Mouse (Mus musculus): ENCODE measurements at regions not wholly inside any gene's neighbourhood (a gene's known extent, or its start where the extent isn't known, plus 50 kb on each side); places are given as distances from the start of the nearest gene placed in this dataset.
A peak's percentile ranks its signal among the peaks of the same experiment; 100 is the strongest.
"Not testable (repeated sequence)": the region's sequence is repeated elsewhere in the genome, so short reads cannot be mapped to it uniquely, and the experiment has no call there.

GRCm38 (mm10) chr13:52190848-52191590 lies 340.1 kb downstream of the Diras2 start:
- no peak for DNase-seq (ENCODE audit: low spot score in 2 of 2)

DNA sequence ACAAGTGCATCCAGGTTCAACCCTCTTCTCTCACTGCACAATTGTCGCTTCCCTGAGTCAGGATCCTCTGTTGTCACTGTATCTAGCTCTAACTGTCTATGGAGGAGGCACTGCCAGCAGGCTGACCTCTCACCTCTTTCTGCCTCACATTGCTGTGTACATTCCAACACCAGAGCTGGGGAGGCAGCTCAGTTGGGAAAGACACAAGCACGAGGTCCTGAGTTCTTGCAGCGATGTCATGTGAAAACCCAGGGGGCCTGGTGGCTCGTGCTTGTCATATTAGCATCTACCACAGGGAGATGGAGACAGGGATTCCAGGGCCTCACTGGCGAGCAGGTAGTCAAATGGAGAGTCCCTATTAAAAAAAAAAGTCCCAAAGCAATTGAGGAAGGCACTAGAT lies 334.2 kb downstream of the Diras2 start:
- no peak for DNase-seq (ENCODE audit: low spot score in 2 of 2)

GRCm38 (mm10) chr13:52198649-52199348 lies 332.3 kb downstream of the Diras2 start:
- DNase-seq (ENCODE audit: low spot score in 2 of 2), result no peak

DNA sequence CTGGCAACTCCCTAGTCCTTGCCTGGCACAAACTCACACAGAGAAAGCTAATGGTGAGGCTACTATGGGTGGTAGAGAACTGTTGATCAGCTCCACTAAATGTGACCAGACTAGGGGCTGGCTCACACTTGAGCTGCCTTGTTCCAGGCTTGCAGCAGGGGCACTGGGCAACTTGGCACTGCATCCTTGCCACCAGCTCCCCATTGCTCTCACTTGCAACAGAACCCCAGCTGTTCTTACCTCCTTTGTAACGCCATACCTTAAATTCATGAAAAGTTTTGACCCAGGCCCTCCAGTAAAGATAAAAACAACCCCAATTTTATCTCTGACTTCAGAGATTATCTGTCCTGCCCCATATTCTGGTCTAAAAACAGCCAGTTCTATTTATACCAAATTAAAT lies 328.7 kb downstream of the Diras2 start:
- no peak for DNase-seq (ENCODE audit: low spot score in 2 of 2)

GRCm38 (mm10) chr13:52205951-52206350 lies 325.1 kb downstream of the Diras2 start:
- DNase-seq (ENCODE audit: low spot score in 2 of 2), result no peak

- DNase-seq (ENCODE audit: low spot score in 2 of 2), result no peak
These were observed 314.7 kb downstream of the Diras2 start for GRCm38 (mm10) chr13:52216343-52216742.

DNA sequence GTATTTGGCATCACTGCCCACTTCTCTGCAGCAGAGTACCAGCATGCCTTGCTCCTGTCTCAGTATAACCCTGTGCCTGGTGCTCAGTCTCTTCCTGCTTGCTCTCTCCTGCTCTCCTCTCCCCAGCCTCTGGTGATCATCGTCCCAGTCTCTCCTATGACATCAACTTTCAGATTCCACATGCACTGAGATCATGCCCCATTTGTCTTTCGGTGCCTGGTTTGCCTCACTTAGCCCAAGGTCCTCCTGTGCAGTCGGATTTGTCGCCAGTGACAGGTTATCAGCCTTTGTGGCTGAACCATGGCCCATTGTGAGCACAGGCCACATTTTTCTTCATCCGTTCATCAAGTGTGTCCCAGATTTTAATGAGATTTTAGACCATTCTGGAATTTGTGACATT lies 314.0 kb downstream of the Diras2 start:
- DNase-seq (ENCODE audit: low spot score in 2 of 2), result no peak

- no peak for DNase-seq (ENCODE audit: low spot score in 2 of 2)
These were observed 313.3 kb downstream of the Diras2 start for GRCm38 (mm10) chr13:52217741-52218140.

DNA sequence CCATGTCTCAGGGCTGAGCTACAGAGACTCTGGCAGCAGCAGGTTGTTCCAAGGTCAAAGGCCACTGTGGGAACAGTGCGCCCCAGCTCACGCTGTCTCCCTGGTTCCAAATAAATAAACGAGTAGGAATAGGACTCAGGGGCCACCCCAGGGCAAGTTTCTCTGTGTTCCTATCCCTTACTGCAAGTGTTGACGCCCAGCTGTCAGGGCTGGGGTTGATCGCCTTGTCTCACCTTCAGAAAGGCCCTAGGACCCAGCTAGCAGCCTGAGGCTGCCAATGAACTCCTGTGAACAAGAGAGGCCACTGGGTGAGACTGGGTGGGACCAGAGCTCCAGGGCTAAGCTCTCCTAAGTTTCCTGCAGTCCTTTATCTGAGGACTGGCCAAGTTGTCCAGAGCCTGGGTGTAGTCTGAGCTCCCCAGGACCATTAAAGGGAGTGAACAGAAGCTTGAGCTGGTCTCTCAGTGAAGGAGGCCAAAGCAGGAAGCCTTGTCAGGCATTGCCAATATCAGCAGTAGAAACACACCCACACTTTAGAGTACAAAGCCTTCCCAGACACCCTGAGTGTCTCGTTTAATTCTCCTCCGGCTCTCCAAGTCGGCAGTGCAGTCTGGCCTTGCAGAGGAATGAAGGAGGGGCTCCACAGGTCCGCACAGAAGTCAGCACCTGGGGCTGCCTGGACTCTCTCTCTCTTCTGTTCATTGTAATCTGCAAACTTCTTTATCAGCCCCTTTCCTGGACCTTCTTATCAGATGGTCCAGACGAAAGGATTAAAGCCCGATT lies 308.6 kb downstream of the Diras2 start:
- no peak for DNase-seq (ENCODE audit: low spot score in 2 of 2)

GRCm38 (mm10) chr13:52223098-52223962 lies 307.7 kb downstream of the Diras2 start:
- peak; percentile 9 to 22 for DNase-seq (ENCODE audit: low spot score in 2 of 2)

DNA sequence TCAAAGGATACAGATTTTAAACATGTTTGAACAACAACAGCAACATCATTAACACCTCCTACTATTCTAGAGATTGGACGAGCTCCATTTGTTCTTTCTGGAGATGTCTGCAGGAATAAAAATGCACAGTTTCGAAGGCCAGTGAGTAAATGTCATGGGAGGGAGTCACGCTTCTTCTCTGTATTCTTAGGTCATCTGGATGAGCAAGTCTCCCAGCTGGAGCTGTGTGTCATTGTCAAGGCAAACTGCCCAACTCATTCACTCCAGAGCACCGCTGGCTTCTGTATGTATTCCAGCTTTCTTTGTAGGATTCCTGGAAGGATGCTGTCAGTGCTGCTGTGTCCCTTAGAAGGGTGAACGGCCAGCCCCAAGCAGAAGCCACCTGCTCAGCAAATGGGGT lies 297.1 kb downstream of the Diras2 start:
- DNase-seq (ENCODE audit: low spot score in 2 of 2), result no peak

- no peak for DNase-seq (ENCODE audit: low spot score in 2 of 2)
These were observed 295.0 kb downstream of the Diras2 start for GRCm38 (mm10) chr13:52236105-52236504.

- DNase-seq (ENCODE audit: low spot score in 2 of 2), result no peak
These were observed 291.5 kb downstream of the Diras2 start for GRCm38 (mm10) chr13:52239563-52239962.

- no peak for DNase-seq (ENCODE audit: low spot score in 2 of 2)
These were observed 289.3 kb downstream of the Diras2 start for GRCm38 (mm10) chr13:52241761-52242160.

- no peak for DNase-seq (ENCODE audit: low spot score in 2 of 2)
These were observed 281.6 kb downstream of the Diras2 start for GRCm38 (mm10) chr13:52249492-52249891.

DNA sequence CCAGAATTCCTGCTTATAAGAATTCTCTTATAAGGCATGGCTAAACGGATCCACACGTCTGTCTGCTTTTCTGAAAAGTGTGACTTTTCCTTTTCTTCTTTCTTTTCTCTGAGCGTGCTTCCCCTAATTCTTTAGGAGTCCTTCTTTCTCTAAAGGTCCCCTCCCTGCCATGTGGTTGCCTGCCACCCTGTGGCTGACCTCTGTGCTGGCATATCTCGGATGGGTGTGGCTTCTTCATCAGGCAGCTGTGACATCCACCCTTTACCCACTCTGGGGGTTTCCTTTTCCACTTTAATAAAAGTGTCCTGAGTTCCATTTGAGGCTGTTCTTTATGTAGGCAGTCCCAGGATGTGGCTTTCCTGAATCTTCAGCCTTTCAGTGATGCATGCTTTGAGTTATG lies 280.7 kb downstream of the Diras2 start:
- DNase-seq (ENCODE audit: low spot score in 2 of 2), result peak in 1 of 2 experiments; percentile 40

- no peak for DNase-seq (ENCODE audit: low spot score in 2 of 2)
These were observed 278.8 kb downstream of the Diras2 start for GRCm38 (mm10) chr13:52252303-52252702.

GRCm38 (mm10) chr13:52252726-52253125 lies 278.4 kb downstream of the Diras2 start:
- not testable (repeated sequence) for DNase-seq (ENCODE audit: low spot score in 2 of 2)

DNA sequence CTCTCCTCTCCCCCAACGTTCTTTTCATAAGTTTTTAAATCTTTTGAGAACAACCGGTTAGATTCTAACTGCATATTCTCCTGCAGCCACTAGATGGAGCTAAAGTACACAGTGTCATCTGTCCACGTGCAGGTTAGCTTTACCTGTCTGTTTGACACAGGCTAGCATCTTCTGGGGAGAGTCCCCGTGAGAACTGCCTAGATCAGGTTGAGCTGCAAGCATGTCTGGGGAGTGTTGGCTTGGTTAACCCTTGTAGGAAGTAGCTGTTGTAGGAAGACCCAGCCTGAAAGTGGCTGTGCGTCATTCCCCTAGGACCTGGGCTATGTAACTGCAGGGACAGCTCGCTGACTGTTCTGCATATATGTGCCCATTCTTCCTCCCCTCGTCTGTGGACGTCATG lies 277.9 kb downstream of the Diras2 start:
- DNase-seq (ENCODE audit: low spot score in 2 of 2), result peak in 1 of 2 experiments; percentile 19

- DNase-seq (ENCODE audit: low spot score in 2 of 2), result peak in 1 of 2 experiments; percentile 36
These were observed 276.9 kb downstream of the Diras2 start for GRCm38 (mm10) chr13:52254185-52254584.

DNA sequence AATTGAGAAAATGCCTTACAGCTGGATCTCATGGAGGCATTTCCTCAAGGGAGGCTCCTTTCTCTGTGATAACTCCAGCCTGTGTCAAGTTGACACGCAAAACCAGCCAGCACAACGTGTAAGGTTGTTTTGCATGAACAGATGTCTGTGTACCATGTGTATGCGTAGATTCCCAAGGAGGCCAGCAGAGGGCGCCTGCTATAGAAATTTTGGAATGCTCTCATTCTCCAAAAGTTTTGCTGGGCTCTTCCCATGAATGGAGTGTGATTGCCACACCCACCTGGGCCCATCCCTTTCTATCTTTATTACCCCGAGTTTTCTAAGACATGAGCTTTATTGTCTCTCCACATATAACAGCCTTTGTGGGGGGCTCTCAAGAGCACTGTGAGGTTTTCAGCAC lies 275.4 kb downstream of the Diras2 start:
- DNase-seq (ENCODE audit: low spot score in 2 of 2), result peak in 1 of 2 experiments; percentile 45
